Mouse (Mus musculus) adrenal gland, adult 2 months (tissue): ENCODE measurements around the gene Suox. TPM values are rescaled to one million over a fixed set of nuclear protein-coding genes. Genes with fewer than 3 reads are reported as not detected.
"Not testable (repeated sequence)": the region's sequence is repeated elsewhere in the genome, so short reads cannot be mapped to it uniquely, and the experiment has no call there.

Source experiments
- DNase-seq: peaks from one replicate; pipeline ENCODE4 v3.0.0; 2021
- long read RNA-seq: library from polyadenylated mRNA; stranded (forward); transcript quantifications from one replicate; pipeline ENCODE4 v2.0.0, GENCODE M21; 2021
- polyA plus RNA-seq: library from polyadenylated mRNA; depleted of rRNA; stranded (reverse); fragments of >200 nt; gene quantifications from 2 replicates; pipeline ENCODE4 v1.2.3, GENCODE M21; 2012; rRNA removed
- total RNA-seq, 2 experiments: library from RNA; stranded (reverse); gene quantifications; 2 replicates each; pipeline ENCODE4 v1.2.3; 2021

The Suox gene
- total RNA-seq (10 to 100 TPM; 29.2 to 32.7 TPM), polyA plus RNA-seq (10.2 and 10.8 TPM in 2 replicates)
- long read RNA-seq, transcript Suox-201 (4 exons, 2,497 nt) = major isoform, 25 of 32 reads
- long read RNA-seq, partial matches to known transcripts = 4 of 32 reads
- long read RNA-seq, other reads (novel, unspliced or antisense) = 3 of 32 reads

DNA sequence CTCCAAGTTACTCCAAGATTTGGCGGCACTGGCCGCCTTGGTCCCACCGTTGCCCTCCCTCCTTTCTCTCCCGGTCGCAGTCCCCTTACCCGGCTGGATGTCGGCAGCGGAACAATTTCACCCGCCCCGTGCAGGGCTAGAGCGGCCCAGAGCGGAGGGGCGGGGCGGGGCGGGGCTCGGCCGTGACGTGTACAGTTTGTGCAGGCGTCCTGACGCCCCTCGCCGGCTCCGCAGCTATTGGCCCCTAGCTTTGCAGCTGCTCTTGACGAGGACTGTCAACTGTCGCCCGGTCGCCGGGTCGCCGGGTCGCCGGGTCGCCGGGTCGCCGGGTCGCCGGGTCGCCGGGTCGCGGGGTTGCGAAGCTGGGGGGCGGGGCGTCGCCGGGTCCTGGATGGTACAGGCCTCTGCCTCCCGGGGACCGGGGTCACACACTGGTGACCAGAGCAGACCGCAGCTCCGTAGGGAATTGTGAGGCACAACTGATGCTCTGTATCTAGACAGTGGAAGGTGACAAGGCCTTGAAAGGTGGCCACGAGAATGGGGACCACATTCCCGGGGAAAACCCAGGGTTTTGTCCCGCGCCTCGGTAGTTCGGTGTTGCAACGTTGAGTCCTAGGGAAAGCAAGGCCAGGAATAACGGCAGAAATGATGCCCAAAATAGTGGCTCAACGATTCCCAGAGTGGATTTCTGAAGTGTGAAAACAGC lies at the start of gene Suox:
Gene Suox (minus strand): TSS at position 311 of the 706 bp plus-strand sequence.
- DNase-seq = peak; percentile 92

DNA sequence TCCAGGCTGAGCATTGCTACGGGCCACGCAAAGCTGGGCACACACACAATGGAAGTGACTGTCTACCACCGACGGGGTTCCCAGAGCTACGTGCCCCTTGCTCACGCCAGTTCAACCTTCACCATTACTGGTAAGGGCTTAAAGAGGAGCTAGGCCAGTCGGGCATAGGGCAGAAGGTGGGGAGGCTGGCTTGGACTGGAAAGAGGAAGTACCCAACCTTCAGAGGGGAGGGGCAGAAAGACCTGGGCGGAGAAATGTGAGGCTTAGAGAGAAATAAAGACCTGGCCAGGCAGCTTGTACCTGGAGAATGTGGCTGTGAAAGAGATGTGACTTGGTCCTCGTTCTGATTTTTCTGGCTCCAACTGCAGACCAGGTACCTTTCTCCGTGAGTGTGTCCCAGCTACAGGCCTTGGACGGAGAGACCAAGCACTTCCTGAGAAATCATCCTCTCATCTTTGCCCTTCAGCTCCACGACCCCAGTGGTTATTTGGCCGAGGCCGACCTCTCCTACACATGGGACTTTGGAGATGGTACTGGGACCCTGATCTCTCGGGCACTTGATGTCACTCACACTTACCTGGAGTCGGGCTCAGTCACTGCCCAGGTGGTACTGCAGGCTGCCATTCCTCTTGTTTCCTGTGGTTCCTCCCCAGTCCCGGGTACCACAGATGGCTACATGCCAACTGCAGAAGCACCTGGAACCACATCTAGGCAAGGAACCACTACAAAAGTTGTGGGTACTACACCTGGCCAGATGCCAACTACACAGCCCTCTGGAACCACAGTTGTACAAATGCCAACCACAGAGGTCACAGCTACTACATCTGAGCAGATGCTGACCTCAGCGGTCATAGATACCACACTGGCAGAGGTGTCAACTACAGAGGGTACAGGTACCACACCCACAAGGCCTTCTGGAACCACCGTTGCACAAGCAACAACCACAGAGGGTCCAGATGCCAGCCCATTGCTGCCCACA lies 42.0 kb upstream of the Suox start:
- DNase-seq = no peak

- not testable (repeated sequence) for DNase-seq
These were observed 37.4 kb upstream of the Suox start for GRCm38 (mm10) chr10:128711318-128711717.

DNA sequence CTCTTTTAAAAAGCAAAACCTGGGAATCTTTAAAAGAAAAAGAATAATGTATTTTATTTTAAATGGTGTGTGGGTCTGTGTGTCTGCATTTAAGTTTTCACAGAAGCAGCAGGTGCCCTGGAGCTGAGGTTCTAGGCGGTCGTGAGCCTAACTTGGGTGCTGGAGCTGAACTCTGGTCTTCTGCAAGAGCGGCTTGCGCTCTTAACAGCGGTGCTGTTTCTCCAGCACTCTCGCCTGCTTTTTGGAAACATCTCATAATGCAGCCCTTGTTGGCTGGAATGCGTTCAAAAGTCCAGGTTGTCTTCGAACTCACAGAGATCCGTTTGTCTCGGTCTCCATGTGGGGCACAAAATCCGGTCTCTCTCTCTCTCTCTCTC lies 31.4 kb upstream of the Suox start:
- no peak for DNase-seq

DNA sequence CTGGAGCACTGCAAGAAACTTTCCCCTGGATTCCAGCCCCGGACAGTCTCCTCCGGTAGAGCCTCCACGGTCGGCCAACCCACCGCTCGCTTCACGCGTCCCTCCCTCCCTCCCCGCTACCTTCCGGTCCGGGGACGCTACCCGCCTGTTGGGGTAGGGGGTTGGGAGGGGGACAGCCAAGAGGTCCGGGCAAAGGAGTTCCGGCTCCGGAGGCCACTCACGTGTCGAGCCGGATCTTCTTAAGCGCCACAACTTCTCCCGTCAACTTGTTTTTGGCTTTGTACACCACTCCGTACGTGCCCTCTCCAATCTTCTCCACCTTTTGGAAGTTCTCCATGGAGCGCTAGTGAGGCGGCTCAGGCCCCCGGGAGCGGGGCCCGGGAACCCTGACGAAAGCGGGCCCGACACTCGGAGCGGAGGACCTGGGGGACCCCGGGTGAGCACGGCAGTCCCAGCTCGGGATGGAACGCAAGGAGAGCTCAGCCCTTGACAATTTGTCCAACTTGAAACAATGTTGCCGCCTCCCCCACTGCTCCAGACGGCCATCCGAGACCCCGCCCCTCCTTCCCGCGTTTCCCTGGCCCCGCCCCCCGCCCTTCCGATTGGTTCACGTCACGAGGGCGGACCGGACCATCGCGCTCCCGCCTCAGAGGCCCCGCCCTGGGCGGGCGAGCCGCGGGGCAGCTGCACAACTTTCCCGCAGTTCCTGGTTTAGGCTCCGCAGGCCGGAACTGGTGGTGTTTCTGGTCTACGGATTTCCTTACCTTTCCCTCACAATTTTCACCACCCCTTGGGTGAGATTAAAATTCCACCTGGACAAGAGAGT lies 30.8 kb upstream of the Suox start, which contains the start of gene Cdk2:
Gene Cdk2 (minus strand): TSS at position 541 of the 826 bp plus-strand sequence.
- peak; percentile 95 for DNase-seq

DNA sequence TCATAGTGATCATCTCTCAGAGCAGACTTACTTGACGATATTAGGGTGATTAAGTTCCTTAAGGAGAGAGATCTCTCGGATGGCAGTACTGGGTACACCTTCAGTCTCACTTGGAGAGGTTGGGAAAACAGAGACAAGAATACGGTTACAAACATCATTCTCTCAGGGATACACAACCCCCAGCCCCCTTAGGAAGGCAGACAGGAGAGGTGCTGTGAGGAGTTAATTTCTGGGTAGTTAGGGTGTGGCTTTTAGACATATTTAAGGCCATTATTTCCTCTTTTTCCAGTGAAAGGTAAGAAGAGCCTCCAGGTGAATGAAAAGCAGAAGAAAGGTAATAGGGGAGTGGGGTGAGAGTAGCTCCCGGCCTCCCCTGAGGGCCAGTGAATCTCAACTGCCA lies 30.0 kb upstream of the Suox start, which contains the start of gene Pmel:
Gene Pmel (plus strand): TSS at position 301 of the 400 bp plus-strand sequence.
- DNase-seq = no peak

DNA sequence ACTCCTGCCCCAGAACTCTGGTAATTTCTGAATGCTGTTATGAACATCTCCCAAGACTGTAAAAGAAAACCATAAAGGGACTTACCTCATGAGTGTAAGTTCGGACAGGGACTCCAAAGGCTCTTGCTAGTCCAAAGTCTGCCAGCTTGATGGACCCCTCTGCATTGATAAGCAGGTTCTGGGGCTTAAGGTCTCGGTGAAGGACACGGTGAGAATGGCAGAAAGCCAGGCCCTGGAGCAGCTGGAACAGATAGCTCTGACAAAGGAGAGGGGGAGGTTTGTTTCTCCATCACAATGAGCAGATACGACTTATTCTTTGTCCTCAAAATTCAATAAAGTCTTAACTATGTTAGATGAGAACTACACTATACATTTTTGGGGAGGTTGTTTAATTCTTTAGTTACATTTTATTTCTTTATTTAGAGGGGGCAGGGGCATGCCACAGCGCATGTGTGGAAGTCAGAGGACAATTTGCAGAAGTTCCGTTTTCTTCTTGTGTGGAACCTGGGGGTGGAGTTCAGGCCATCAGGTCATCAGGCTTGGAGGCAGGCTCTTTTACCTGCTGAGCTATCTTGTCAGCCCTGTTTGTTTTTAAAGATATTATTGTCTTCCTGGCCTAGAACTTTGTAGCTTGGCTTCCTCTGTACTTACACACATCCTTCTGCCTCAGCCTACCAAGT lies 28.6 kb upstream of the Suox start:
- DNase-seq = peak; percentile 36

DNA sequence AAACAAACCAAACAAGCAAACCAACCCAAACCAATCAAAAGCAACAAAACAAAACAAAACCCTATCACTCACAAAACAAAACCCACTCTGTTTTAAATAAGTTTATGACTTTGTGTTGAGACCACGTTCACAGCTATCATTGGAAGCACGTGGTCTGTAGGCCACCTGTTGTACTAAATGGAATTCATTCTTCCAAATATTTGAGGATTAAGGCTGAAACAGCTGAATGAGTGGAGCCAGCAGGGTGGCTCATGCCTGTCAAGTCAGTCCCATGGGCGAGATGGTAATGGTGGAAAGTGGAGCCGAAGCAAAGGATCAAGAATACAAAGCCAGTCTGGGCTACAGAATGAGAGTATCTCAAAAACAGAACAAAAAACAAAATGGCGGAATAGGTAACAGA lies 26.8 kb upstream of the Suox start:
- DNase-seq = no peak

DNA sequence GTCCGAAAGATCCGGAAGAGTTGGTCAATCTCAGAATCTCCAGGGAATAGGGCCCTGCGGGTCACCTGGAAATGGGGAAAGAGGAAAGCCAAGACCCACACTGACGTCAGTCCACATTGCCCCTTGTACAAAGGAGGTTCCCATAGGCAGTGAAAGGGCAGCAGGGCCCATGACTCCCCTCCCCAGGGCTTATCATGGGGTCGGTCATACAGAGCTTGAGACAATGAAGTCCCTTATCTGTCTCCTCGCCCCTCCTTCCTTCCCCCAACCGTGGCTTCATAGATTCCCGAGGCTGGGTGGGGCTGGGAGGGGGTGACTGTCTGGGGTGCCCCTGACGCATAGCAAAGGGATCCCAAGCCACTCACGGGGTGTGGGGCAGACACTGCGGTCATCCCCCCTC lies 25.7 kb upstream of the Suox start:
- DNase-seq = no peak

GRCm38 (mm10) chr10:128699006-128699405 lies 25.1 kb upstream of the Suox start:
- DNase-seq = no peak

- no peak for DNase-seq
These were observed 23.3 kb upstream of the Suox start for GRCm38 (mm10) chr10:128697072-128697725.

- peak; percentile 99 for DNase-seq
These were observed 22.3 kb upstream of the Suox start, which contains the start of gene Rab5b for GRCm38 (mm10) chr10:128695992-128696807. Gene Rab5b, minus strand, starts transcription at chr10:128696264.

GRCm38 (mm10) chr10:128695411-128695991 lies 21.6 kb upstream of the Suox start:
- no peak for DNase-seq

DNA sequence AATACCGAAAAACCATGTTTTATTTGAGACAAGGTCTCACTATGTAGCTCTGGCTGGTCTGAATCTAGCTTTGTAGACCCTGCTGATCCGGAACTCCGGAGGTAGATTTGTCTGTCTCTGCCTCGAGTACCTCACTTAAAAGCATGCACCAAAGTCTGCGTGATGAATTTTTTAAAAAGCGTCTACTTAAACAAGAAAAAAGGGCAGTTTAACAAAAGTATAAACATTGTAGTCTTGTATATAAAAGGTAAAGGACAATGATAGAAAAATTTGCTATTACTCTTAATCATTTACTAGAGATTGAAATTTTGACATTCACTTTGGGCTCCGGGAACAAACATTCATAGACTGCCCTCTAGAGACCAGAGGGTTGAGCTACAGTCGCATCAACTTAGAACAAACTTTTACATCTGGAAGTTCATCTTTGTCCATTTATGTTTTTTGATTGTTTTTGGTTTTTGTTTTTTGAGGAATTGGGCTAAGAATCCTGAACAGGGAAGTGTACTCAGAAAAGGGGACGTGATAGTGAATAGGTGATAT lies 666 bp upstream of the Suox start:
- DNase-seq = peak; percentile 38

- no peak for DNase-seq
These were observed 2.7 kb downstream of the Suox start for GRCm38 (mm10) chr10:128671148-128671547.

DNA sequence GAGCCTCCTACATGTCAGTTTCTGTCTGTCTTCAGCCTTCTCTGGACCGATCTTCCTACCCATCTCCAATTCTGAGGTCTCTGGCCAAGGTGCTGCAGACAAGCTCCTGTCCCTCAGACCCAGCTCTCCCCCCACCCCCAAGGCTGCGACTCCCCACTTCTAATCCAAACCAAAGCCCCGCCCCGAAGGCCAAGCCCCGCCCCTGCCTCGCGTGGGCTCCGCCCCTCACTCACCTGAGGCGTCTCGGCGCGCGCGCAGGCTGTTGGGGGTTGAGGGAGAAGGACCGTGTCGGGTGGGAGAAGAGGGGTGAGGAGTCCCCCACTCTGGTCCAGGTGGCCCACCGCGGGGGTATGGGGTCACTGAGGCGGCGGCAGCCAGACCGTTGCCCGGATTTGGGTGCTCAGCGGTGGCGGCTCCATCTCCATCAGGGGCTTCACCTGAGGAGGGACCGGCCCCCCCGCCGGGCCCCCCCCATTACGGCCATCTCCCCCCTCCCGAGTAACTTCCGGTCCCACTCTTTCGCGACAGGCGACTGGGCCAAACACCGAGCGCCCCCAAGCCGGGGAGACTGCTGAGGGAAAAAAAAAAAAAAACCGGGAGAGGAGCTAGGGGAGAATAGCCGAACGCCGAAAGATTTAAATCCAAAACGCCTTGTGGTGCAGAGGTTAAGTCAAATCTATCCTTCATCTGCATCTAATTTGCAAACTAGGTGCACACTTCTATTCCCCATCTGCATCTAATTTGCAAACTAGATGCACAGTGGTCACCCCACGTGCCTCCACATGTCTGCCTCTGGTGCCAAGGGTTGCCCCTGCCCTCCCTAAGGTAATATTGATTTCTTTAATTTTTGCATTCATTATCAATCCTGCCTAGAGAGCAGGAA lies 4.8 kb downstream of the Suox start:
- peak; percentile 58 for DNase-seq

DNA sequence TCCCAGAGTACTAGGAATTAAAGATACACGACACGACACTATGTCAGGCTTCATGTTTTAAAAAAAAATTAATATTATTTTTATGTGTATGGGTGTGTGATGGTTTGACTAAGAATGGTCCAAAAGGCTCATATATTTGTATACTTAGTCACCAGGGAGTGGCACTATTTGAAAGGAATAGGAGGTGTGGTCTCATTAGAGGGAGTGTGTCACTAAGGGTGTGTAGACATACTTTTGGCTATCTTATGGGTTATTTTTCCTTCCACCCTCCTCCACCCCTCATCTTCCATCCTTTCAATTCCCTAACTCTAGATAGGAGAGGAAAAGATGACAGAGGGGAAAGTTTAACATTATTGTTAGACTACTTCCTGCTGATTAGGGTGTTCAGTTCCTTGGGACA lies 8.1 kb downstream of the Suox start:
- DNase-seq = no peak

DNA sequence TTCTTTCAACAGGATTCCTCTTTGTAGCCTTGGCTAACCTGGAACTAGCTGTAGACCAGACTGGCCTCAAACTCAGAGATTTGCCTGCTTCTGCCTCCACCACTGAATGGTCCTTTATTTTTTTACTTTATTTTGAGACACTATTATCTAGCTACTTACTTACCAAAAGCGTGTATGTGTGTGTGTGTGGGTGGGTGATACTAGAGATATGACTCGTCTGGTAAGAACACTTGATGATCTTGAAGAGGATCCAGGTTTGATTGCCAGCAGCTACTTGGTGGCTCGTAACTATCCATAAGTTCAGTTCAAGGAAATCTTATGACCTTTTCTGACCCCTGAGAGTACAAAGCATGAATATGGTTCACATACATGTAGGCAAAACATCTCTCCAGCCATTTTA lies 8.6 kb downstream of the Suox start:
- DNase-seq = no peak
